Mouse (Mus musculus) liver, embryonic 11.5 days (tissue): ENCODE results near the gene Ccl27a. TPM values are rescaled to one million over a fixed set of nuclear protein-coding genes. Genes with fewer than 3 reads are reported as not detected.
"Not testable (repeated sequence)": the region's sequence is repeated elsewhere in the genome, so short reads cannot be mapped to it uniquely, and the experiment has no call there.

Experiments
- ATAC-seq: fragments of 200-750 bp; cut with Nextera tagmentation; replicated peaks from 2 replicates; pipeline ENCODE4 v1.8.0; 2017; ENCODE audit warnings: moderate number of reproducible peaks, mild to moderate bottlenecking, moderate TSS enrichment, moderate library complexity; ENCODE audit not compliant: low FRiP score
- DNase-seq: peaks from one replicate; pipeline ENCODE4 v3.0.0-alpha.2; 2017; ENCODE audit warnings: low spot score
- H3K27ac ChIP-seq: fragments of 300-500 bp; sonication (generic); 2 replicates; pipeline ENCODE4 v1.5.1; 2014; ENCODE audit warnings: mild to moderate bottlenecking, low read depth, low read length, control low read depth
- H3K27me3 ChIP-seq: fragments of 300-500 bp; sonication (generic); replicated peaks from 2 replicates; pipeline ENCODE4 v1.6.1; 2014; ENCODE audit warnings: low read length, mixed read lengths; ENCODE audit not compliant: control insufficient read depth, insufficient read depth
- H3K36me3 ChIP-seq: fragments of 300-500 bp; sonication (generic); 2 replicates; pipeline ENCODE4 v1.6.1; 2014; ENCODE audit warnings: mild to moderate bottlenecking, low read length, moderate library complexity, mixed read lengths; ENCODE audit not compliant: control insufficient read depth, insufficient read depth
- H3K4me1 ChIP-seq: fragments of 300-500 bp; sonication (generic); replicated peaks from 2 replicates; pipeline ENCODE4 v1.6.1; 2014; ENCODE audit warnings: low read length, mixed read lengths; ENCODE audit not compliant: control insufficient read depth, insufficient read depth
- H3K4me2 ChIP-seq: fragments of 300-500 bp; sonication (generic); 2 replicates; pipeline ENCODE4 v1.6.1; 2014; ENCODE audit warnings: mild to moderate bottlenecking, control low read depth, moderate library complexity
- H3K4me3 ChIP-seq: fragments of 300-500 bp; sonication (generic); 2 replicates; pipeline ENCODE4 v1.5.1; 2014; ENCODE audit warnings: low read depth, low read length, control low read depth
- H3K9ac ChIP-seq: fragments of 300-500 bp; sonication (generic); 2 replicates; pipeline ENCODE4 v1.6.1; 2014; ENCODE audit warnings: low read depth, low read length, control low read depth
- H3K9me3 ChIP-seq: fragments of 300-500 bp; sonication (generic); 2 replicates; pipeline ENCODE4 v1.6.1; 2016; ENCODE audit warnings: low read length, inconsistent platforms, mixed read lengths; ENCODE audit not compliant: control insufficient read depth
- WGBS: fragments of 180-500 bp; shearing (Covaris S2); extraction: QIAGEN DNeasy Blood & Tissue Kit; methylation state at CpG from one replicate; pipeline ENCODE4 v1.1.7; 2014; 5-methylcytosine and 5-hydroxymethylcytosine counted together
- polyA plus RNA-seq: library from polyadenylated mRNA; unstranded; fragments of >200 nt; fragmentation: Nextera tagmentation; extraction: Ambion mirVana; gene quantifications from 2 replicates; pipeline ENCODE4 v1.2.1, GENCODE M21; 2014

Gene Ccl27a
- polyA plus RNA-seq, 1 experiment from 2014 or later: 14.4 TPM

DNA sequence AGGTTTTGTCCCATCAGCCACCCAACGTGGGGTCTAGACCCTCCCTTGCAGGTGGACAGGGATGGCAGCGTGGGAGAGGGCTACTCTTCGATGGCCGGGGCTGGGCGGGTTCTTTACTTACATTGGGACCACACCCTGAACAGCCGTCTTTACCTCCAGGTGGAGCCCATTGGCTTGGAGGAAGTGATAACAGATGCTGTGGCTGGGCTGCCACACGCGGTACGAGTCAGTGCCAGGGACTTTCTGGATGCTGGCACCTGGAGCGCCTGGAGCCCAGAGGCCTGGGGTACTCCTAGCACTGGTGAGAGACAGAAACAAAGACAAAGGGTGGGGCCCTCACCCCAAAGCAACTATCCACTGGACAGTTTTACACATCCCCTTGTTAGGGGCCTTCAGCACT, 6.7 kb downstream of the Ccl27a start:
- ATAC-seq, H3K4me1 ChIP-seq, H3K27me3 ChIP-seq, H3K4me2 ChIP-seq, H3K4me3 ChIP-seq, H3K9ac ChIP-seq, H3K9me3 ChIP-seq, DNase-seq, H3K36me3 ChIP-seq, H3K27ac ChIP-seq: not testable (repeated sequence)
- 68% methylated on average over 10 of the region's 10 CpGs for WGBS

- not testable (repeated sequence) for H3K27ac ChIP-seq, H3K9ac ChIP-seq, H3K4me2 ChIP-seq
Measured at GRCm38 (mm10) chr4:41763176-41763575, 10.9 kb downstream of the Ccl27a start.

GRCm38 (mm10) chr4:41762688-41763114, 11.3 kb downstream of the Ccl27a start:
- H3K9ac ChIP-seq, H3K27me3 ChIP-seq, ATAC-seq, H3K36me3 ChIP-seq, H3K9me3 ChIP-seq, DNase-seq: not testable (repeated sequence)
- 65% methylated on average over 8 of the region's 8 CpGs for WGBS
- Histone ChIP-seq H3K27ac (peak overlapping the region; percentile 19; the same call in 1 of the 2 replicates), H3K4me3 (0 out of 2 replicates have a peak overlapping the region, but pooled peaks have one; percentile 5), H3K4me2 (peak overlapping the region; percentile 30), H3K4me1 (peaks cover 32% of the 10 kb centered on the region)

More at GRCm38 (mm10) chr4:41763176-41763575, 10.9 kb downstream of the Ccl27a start:
- H3K9me3 ChIP-seq, H3K36me3 ChIP-seq, DNase-seq, H3K4me3 ChIP-seq, H3K27me3 ChIP-seq, ATAC-seq: not testable (repeated sequence)
- WGBS: 79% methylated on average over 4 of the region's 6 CpGs
- H3K4me1 ChIP-seq: peaks cover 32% of the 10 kb centered on the region

GRCm38 (mm10) chr4:41762099-41762687, 11.9 kb downstream of the Ccl27a start:
- no peaks in the 10 kb centered on the region for H3K27me3 ChIP-seq
- no peak overlapping the region for H3K9ac ChIP-seq
- peak overlapping the region; percentile 77 for H3K4me2 ChIP-seq
- H3K9me3 ChIP-seq: no peaks in the 10 kb centered on the region
- H3K27ac ChIP-seq: peak overlapping the region; percentile 77; the same call in 1 of the 2 replicates
- H3K36me3 ChIP-seq: peaks cover 4% of the 10 kb centered on the region; the same call in 1 of the 2 replicates
- peak; percentile 13; the same call in 1 of the 2 replicates for ATAC-seq
- H3K4me3 ChIP-seq: 0 out of 2 replicates have a peak overlapping the region, but pooled peaks have one; percentile 5
- peaks cover 32% of the 10 kb centered on the region for H3K4me1 ChIP-seq
- DNase-seq: no peak
- 39% methylated on average over 8 of the region's 8 CpGs for WGBS

- Histone ChIP-seq H3K36me3 (peaks cover 6% of the 10 kb centered on the region; the same call in 1 of the 2 replicates), H3K4me3 (no peak overlapping the region), H3K4me1 (peaks cover 32% of the 10 kb centered on the region), H3K9me3 (no peaks in the 10 kb centered on the region), H3K27ac (peak overlapping the region; percentile 77; the same call in 1 of the 2 replicates), H3K27me3 (no peaks in the 10 kb centered on the region), H3K4me2 (peak overlapping the region; percentile 77), H3K9ac (peak overlapping the region; percentile 58)
- ATAC-seq: no peak
- no peak for DNase-seq
Measured at GRCm38 (mm10) chr4:41761680-41762079, 12.4 kb downstream of the Ccl27a start.

- no peaks in the 10 kb centered on the region for H3K9me3 ChIP-seq
- H3K27me3 ChIP-seq: no peaks in the 10 kb centered on the region
- H3K36me3 ChIP-seq: peaks cover 6% of the 10 kb centered on the region; the same call in 1 of the 2 replicates
- H3K9ac ChIP-seq: peak overlapping the region; percentile 58
- peak overlapping the region; percentile 77 for H3K27ac ChIP-seq
- peaks cover 37% of the 10 kb centered on the region for H3K4me1 ChIP-seq
- 72% methylated on average over 4 of the region's 4 CpGs for WGBS
- no peak for DNase-seq
- 0 out of 2 replicates have a peak, but pooled peaks have one; percentile 4 for ATAC-seq
- H3K4me3 ChIP-seq: peak overlapping the region; percentile 32
- H3K4me2 ChIP-seq: peak overlapping the region; percentile 77
Measured at GRCm38 (mm10) chr4:41760911-41761310, 13.1 kb downstream of the Ccl27a start.

DNA sequence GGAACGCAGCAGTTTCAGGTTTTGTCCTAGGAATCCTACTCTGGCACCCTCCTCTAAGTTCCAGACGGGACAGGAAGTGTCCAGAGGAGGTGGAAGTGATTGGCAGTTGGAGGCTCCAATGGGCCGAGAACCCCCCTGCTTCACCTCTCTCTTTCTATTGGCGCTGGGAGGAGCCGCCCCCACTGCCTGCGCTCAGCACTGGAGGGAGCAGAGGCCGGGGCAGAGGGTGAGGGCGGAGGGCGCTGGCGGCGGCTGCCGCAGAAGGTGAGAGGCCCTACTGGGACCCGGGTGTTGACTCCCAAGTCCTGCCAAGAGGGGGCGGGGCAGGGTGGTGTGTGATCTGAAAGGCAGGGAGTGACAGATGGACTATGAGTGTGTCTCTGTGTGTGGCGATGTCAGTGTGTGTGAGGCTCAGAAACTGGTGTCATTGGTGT, 13.7 kb downstream of the Ccl27a start:
- DNase-seq: peak; percentile 87
- peak overlapping the region; percentile 77 for H3K4me2 ChIP-seq
- WGBS: under 1% methylated on average over 15 of the region's 15 CpGs
- H3K9me3 ChIP-seq: no peaks in the 10 kb centered on the region
- peak overlapping the region; percentile 32 for H3K4me3 ChIP-seq
- no peaks in the 10 kb centered on the region for H3K27me3 ChIP-seq
- peak overlapping the region; percentile 58 for H3K9ac ChIP-seq
- peak overlapping the region; percentile 77 for H3K27ac ChIP-seq
- H3K4me1 ChIP-seq: peaks cover 37% of the 10 kb centered on the region
- H3K36me3 ChIP-seq: peaks cover 6% of the 10 kb centered on the region; the same call in 1 of the 2 replicates
- peak; percentile 93 for ATAC-seq

GRCm38 (mm10) chr4:41759656-41760287, 14.3 kb downstream of the Ccl27a start:
- no peak for DNase-seq
- H3K9ac ChIP-seq: peak overlapping the region; percentile 58
- H3K9me3 ChIP-seq: no peaks in the 10 kb centered on the region
- H3K4me1 ChIP-seq: peaks cover 37% of the 10 kb centered on the region
- no peaks in the 10 kb centered on the region for H3K27me3 ChIP-seq
- ATAC-seq: peak; percentile 34
- H3K4me3 ChIP-seq: peak overlapping the region; percentile 32
- peak overlapping the region; percentile 77 for H3K4me2 ChIP-seq
- 25% methylated on average over 6 of the region's 6 CpGs for WGBS
- peak overlapping the region; percentile 77 for H3K27ac ChIP-seq
- H3K36me3 ChIP-seq: peaks cover 6% of the 10 kb centered on the region; the same call in 1 of the 2 replicates
